Mouse (Mus musculus) forebrain, embryonic 12.5 days (tissue): ENCODE measurements around the gene Zfyve26. TPM values are rescaled to one million over a fixed set of nuclear protein-coding genes. Genes with fewer than 3 reads are reported as not detected.

Experiments used
- ATAC-seq: fragments of 200-750 bp; cut with Nextera tagmentation; 2 replicates; pipeline ENCODE4 v1.8.0; 2017; ENCODE audit warnings: moderate TSS enrichment; ENCODE audit not compliant: low FRiP score
- H3K27ac ChIP-seq: fragments of 300-500 bp; sonication (generic); 2 replicates; pipeline ENCODE4 v1.5.1; 2016; ENCODE audit warnings: mild to moderate bottlenecking
- H3K27me3 ChIP-seq: fragments of 300-500 bp; sonication (generic); 2 replicates; pipeline ENCODE4 v1.6.1; 2016; ENCODE audit warnings: mild to moderate bottlenecking
- H3K36me3 ChIP-seq: fragments of 300-500 bp; sonication (generic); replicated peaks from 2 replicates; pipeline ENCODE4 v1.6.1; 2016; ENCODE audit warnings: mild to moderate bottlenecking
- H3K4me1 ChIP-seq: fragments of 300-500 bp; sonication (generic); 2 replicates; pipeline ENCODE4 v1.6.1; 2016
- H3K4me2 ChIP-seq: fragments of 300-500 bp; sonication (generic); 2 replicates; pipeline ENCODE4 v1.6.1; 2016; ENCODE audit warnings: mild to moderate bottlenecking, moderate library complexity
- H3K4me3 ChIP-seq: fragments of 300-500 bp; sonication (generic); replicated peaks from 2 replicates; pipeline ENCODE4 v1.5.1; 2016; ENCODE audit warnings: mild to moderate bottlenecking
- H3K9ac ChIP-seq: fragments of 300-500 bp; sonication (generic); 2 replicates; pipeline ENCODE4 v1.6.1; 2016; ENCODE audit warnings: mild to moderate bottlenecking
- H3K9me3 ChIP-seq: fragments of 300-500 bp; sonication (generic); 2 replicates; pipeline ENCODE4 v1.6.1; 2016
- WGBS: fragments of 180-500 bp; shearing (Covaris S2); methylation state at CpG from one replicate; pipeline ENCODE4 v1.1.7; 2016; 5-methylcytosine and 5-hydroxymethylcytosine counted together
- polyA plus RNA-seq: library from polyadenylated mRNA; unstranded; fragments of >200 nt; fragmentation: Nextera tagmentation; extraction: Ambion mirVana; gene quantifications from 2 replicates; pipeline ENCODE4 v1.2.1, GENCODE M21; 2016

Gene Zfyve26
- polyA plus RNA-seq, 1 experiment from 2014 or later, result 15.2 TPM

DNA sequence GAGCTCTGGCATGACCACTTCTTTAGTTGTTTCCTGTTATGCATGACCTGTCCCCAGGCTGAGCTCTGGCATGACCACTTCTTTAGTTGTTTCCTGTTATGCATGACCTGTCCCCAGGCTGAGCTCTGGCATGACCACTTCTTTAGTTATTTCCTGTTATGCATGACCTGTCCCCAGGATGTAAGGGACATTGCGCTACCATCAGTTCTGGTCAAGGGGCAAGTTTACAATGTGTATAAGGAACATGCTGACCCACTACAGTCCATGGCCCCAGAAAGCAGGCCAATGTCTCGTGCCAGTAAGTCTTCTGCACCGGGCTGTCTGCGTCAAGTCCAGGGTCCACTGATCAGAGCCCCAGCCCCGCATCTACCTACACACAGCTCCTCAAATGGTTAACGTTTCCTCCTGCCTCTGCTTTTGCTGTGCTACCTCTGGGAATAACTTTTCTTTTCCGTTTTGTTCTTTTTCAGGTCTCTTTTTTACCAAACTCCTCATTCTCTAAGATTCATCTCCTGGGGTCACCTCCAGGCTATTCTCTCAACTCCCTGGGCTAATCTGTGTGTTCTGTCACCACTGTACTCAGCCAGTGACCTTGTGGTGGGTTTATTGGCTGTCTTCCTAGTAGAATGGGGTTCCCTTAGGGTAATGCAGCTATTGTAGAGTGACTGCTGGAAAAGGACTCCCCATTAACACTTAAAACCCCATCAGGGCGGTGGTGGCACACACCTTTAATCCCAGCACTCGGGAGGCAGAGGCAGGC lies 42.6 kb downstream of the Zfyve26 start:
- no peak overlapping the region for H3K27ac ChIP-seq
- H3K9me3 ChIP-seq, result no peaks in the 10 kb centered on the region
- H3K27me3 ChIP-seq, result no peaks in the 10 kb centered on the region
- no peak overlapping the region for H3K4me3 ChIP-seq
- ATAC-seq, result no peak
- H3K4me1 ChIP-seq, result no peaks in the 10 kb centered on the region
- no peak overlapping the region for H3K4me2 ChIP-seq
- 92% methylated on average over 9 of the region's 9 CpGs for WGBS
- H3K9ac ChIP-seq, result no peak overlapping the region
- H3K36me3 ChIP-seq, result peaks cover 67% of the 10 kb centered on the region

DNA sequence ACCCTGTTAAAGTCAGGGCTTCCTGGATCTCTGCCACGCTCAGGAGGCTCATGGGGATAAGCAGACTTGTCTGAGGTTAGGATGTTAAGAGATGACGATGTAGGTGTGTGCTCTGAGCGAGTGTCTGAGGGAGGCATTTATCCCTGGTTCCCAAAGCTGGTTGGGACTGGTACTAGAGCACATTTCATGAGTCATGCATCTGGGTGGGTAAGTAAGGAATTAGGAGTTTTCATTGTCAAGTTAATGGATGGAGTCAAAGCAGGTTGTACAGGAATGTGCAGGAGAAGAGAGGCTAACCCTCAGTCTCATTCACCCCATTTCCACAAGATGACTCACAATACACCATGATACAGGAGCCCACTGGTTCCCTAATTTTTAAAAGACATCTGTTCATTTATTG lies 48.0 kb downstream of the Zfyve26 start:
- no peaks in the 10 kb centered on the region for H3K27me3 ChIP-seq
- peaks cover 93% of the 10 kb centered on the region for H3K36me3 ChIP-seq
- no peak overlapping the region for H3K27ac ChIP-seq
- H3K4me1 ChIP-seq, result no peaks in the 10 kb centered on the region
- 95% methylated on average over 3 of the region's 3 CpGs for WGBS
- H3K4me3 ChIP-seq, result no peak overlapping the region
- H3K9ac ChIP-seq, result no peak overlapping the region
- H3K9me3 ChIP-seq, result no peaks in the 10 kb centered on the region
- H3K4me2 ChIP-seq, result no peak overlapping the region
- ATAC-seq, result no peak

GRCm38 (mm10) chr12:79242921-79243320 lies 53.2 kb downstream of the Zfyve26 start:
- WGBS, result 93% methylated on average over 6 of the region's 6 CpGs
- no peak overlapping the region for H3K27ac ChIP-seq
- no peak overlapping the region for H3K4me2 ChIP-seq
- ATAC-seq, result no peak
- H3K4me1 ChIP-seq, result no peaks in the 10 kb centered on the region
- H3K36me3 ChIP-seq, result peaks cover 95% of the 10 kb centered on the region
- H3K27me3 ChIP-seq, result no peaks in the 10 kb centered on the region
- no peak overlapping the region for H3K4me3 ChIP-seq
- no peaks in the 10 kb centered on the region for H3K9me3 ChIP-seq
- no peak overlapping the region for H3K9ac ChIP-seq

DNA sequence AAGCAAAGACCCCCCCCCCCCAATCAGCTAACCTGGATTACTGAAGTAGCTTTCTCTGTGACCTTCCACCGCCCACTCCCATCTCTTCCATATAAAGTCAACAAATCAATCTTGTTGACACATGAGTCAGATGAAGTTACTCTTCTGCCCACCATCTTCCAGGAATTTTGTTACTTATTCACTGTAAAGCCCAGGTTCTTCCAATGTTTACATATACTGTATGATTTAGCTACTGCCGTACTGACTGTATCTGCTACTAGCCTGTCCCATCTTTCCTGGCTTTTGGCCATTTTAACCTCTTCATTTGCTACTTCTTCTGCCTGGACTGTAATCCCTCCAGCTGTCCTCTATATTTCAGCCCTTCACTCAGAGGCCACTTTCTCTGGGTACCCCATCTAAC lies 54.1 kb downstream of the Zfyve26 start:
- WGBS, result 100% methylated on average over 2 of the region's 2 CpGs
- H3K9ac ChIP-seq, result no peak overlapping the region
- H3K36me3 ChIP-seq, result peaks cover 97% of the 10 kb centered on the region

DNA sequence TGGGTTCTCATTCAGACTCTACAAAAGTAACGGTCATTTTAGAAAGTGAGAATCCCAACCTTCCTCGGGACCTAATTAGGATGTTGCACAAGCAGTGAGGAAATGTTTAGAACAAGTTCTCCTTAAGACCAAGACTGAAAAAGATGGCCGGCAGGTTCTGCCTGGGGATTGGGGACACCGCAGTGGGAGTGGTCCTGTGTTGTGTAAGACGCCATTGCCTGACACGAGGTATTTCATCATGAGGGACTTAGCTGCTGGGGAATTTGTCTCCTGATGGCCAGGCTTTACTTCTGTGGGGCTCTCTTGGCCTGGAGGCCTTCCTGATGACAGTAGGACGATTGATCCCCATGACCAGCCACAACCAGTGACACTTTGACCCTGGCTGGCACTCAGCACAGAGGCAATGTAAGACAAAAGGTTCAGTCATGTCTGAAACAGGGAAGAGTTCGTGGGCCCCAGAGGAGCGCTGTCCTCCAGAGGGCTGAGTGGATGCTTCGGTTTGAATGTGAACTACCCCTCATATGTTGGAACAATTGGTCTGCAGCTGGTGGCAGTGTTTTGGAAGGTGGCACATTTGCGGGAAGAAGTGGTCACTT lies 60.5 kb downstream of the Zfyve26 start:
- no peaks in the 10 kb centered on the region for H3K27me3 ChIP-seq
- no peak overlapping the region for H3K4me3 ChIP-seq
- ATAC-seq, result no peak
- peaks cover 59% of the 10 kb centered on the region for H3K36me3 ChIP-seq
- 83% methylated on average over 11 of the region's 11 CpGs for WGBS
- no peak overlapping the region for H3K27ac ChIP-seq
- H3K9me3 ChIP-seq, result no peaks in the 10 kb centered on the region
- no peak overlapping the region for H3K9ac ChIP-seq
- no peak overlapping the region for H3K4me2 ChIP-seq
- H3K4me1 ChIP-seq, result peaks cover 6% of the 10 kb centered on the region; the same call in 1 of the 2 replicates

More for the DNA sequence above, 54.1 kb downstream of the Zfyve26 start:
- Histone ChIP-seq H3K4me1 (no peaks in the 10 kb centered on the region), H3K27ac (no peak overlapping the region), H3K4me3 (no peak overlapping the region), H3K9me3 (no peaks in the 10 kb centered on the region), H3K4me2 (no peak overlapping the region), H3K27me3 (no peaks in the 10 kb centered on the region)
- ATAC-seq, result no peak

DNA sequence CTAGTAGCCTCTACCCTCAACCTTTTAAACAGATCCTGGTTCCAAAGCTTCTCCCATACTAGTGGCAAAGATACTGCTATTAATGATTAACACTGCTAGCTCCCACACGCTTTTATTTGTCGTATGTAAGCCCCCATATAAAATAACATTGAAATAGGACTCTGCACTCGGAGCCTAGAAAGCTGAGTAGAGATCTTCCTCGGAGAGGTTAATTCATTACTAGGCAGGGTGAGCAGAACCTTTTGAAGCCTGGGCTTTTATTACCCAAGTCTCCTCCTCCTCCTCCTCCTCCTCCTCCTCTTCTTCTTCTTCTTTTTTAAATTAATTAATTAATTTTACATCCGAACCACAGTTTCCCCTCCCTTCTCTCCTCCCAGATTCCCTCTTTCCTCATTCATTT lies 78.6 kb downstream of the Zfyve26 start:
- H3K27me3 ChIP-seq, result no peaks in the 10 kb centered on the region
- H3K4me2 ChIP-seq, result no peak overlapping the region
- no peaks in the 10 kb centered on the region for H3K4me1 ChIP-seq
- H3K4me3 ChIP-seq, result no peak overlapping the region
- no peaks in the 10 kb centered on the region for H3K36me3 ChIP-seq
- 80% methylated on average over 5 of the region's 5 CpGs for WGBS
- no peaks in the 10 kb centered on the region for H3K9me3 ChIP-seq
- no peak overlapping the region for H3K27ac ChIP-seq
- H3K9ac ChIP-seq, result no peak overlapping the region
- no peak for ATAC-seq

- Histone ChIP-seq H3K9ac (no peak overlapping the region), H3K27ac (no peak overlapping the region), H3K4me1 (peaks cover 8% of the 10 kb centered on the region), H3K9me3 (no peaks in the 10 kb centered on the region), H3K4me2 (no peak overlapping the region), H3K27me3 (no peaks in the 10 kb centered on the region), H3K36me3 (no peaks in the 10 kb centered on the region), H3K4me3 (no peak overlapping the region)
- 83% methylated on average over 8 of the region's 8 CpGs for WGBS
- no peak for ATAC-seq
Observed at GRCm38 (mm10) chr12:79211447-79211846, 84.7 kb downstream of the Zfyve26 start.

DNA sequence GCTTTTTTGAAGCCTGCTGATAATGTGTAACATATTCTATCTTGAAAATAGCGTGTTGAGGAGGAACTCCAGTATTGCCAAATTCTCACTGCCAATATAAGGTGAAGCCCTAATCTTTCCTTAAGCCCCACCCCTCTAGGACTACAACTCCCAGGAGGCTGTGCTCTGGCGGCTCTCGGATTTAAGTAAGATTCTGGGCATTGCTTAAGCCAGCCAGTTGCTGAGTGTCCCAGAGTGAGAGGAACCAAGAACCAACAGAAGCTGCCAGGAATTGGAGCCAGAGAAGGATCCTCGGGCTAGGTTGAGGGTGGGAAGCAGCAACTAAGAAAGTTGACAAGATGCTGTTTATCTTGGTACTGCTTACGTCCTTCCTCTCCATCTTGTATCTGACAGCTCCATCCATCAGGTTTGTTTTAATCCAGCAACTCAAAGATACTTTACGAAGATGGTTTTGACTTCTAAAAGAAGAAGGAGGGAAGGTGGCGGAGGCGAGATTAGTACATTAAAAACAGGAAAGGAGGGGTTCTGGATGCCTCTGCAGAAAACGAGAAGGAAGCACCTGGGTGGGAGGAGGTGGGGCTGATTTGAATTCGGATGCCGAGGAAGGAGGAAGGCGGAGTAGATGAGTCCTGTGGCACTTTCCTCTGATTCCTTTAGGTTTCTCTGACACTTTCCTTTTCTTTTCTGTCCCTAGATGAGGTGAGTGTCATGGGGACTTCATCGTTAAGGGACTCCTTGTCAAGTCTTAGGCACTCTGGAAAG lies 87.2 kb downstream of the Zfyve26 start, which contains the start of gene Rdh12:
Rdh12 (plus strand) TSS at position 212 of the 762 bp plus-strand sequence.
- H3K27ac ChIP-seq, result no peak within 1 kb of the TSS
- peak within 1 kb of the TSS; percentile 46 for H3K4me3 ChIP-seq
- WGBS, result 6% methylated on average over 13 of the region's 13 CpGs
- no peaks in the 10 kb centered on the region for H3K27me3 ChIP-seq
- ATAC-seq, result no peak
- H3K4me2 ChIP-seq, result peak within 1 kb of the TSS; percentile 72
- peaks cover 8% of the 10 kb centered on the region for H3K4me1 ChIP-seq
- H3K9ac ChIP-seq, result peak within 1 kb of the TSS; percentile 45; the same call in 1 of the 2 replicates
- no peaks in the 10 kb centered on the region for H3K9me3 ChIP-seq
- H3K36me3 ChIP-seq, result no peaks in the 10 kb centered on the region

DNA sequence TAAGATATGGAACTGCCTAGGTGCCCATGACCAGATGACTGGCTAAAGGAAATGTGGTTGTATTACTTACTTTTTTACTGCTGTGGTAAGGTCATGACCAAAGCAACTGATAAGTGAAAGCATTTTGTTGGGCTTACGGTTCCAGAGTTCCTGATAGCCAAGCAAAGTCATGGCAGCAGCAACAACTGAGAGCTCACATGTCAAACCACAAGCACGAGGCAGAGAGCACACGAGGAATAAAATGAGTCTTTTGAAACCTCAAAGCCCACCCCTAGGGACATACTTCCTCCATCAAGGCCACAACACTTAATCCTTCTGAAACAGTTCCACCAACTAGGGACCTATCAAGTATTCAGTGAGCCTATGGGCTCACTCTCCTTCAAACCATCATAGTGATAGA lies 94.2 kb downstream of the Zfyve26 start:
- ATAC-seq, result no peak
- Histone ChIP-seq H3K27me3 (no peaks in the 10 kb centered on the region), H3K4me3 (no peak overlapping the region), H3K27ac (no peak overlapping the region), H3K4me2 (no peak overlapping the region), H3K9ac (no peak overlapping the region), H3K4me1 (no peaks in the 10 kb centered on the region), H3K9me3 (no peaks in the 10 kb centered on the region), H3K36me3 (no peaks in the 10 kb centered on the region)
- 78% methylated on average over 3 of the region's 3 CpGs for WGBS

- WGBS, result 86% methylated on average over 5 of the region's 5 CpGs
- no peak overlapping the region for H3K9ac ChIP-seq
- no peak overlapping the region for H3K4me2 ChIP-seq
- H3K4me1 ChIP-seq, result no peaks in the 10 kb centered on the region
- no peaks in the 10 kb centered on the region for H3K9me3 ChIP-seq
- H3K27ac ChIP-seq, result no peak overlapping the region
- no peak for ATAC-seq
- H3K27me3 ChIP-seq, result no peaks in the 10 kb centered on the region
- no peaks in the 10 kb centered on the region for H3K36me3 ChIP-seq
- no peak overlapping the region for H3K4me3 ChIP-seq
Observed at GRCm38 (mm10) chr12:79197105-79197504, 99.0 kb downstream of the Zfyve26 start.

- Histone ChIP-seq H3K9me3 (no peaks in the 10 kb centered on the region), H3K9ac (no peak overlapping the region), H3K4me3 (no peak overlapping the region), H3K4me2 (no peak overlapping the region), H3K27ac (no peak overlapping the region), H3K36me3 (no peaks in the 10 kb centered on the region; the same call in 1 of the 2 replicates), H3K4me1 (peaks cover 20% of the 10 kb centered on the region), H3K27me3 (no peaks in the 10 kb centered on the region)
- no peak for ATAC-seq
- 9% methylated on average over 3 of the region's 3 CpGs for WGBS
Observed at GRCm38 (mm10) chr12:79193441-79193840, 102.7 kb downstream of the Zfyve26 start.

GRCm38 (mm10) chr12:79192193-79192592 lies 103.9 kb downstream of the Zfyve26 start, which contains the start of gene Rdh11:
Rdh11 (minus strand) TSS chr12:79192293.
- peak; percentile 34; the same call in 1 of the 2 replicates for ATAC-seq
- Histone ChIP-seq H3K4me3 (peak within 1 kb of the TSS; percentile 74), H3K9me3 (no peaks in the 10 kb centered on the region), H3K36me3 (peaks cover 11% of the 10 kb centered on the region), H3K4me2 (peak within 1 kb of the TSS; percentile 81), H3K9ac (peak within 1 kb of the TSS; percentile 79), H3K4me1 (peaks cover 20% of the 10 kb centered on the region), H3K27ac (peak within 1 kb of the TSS; percentile 65), H3K27me3 (no peaks in the 10 kb centered on the region)
- 65% methylated on average over 6 of the region's 6 CpGs for WGBS
